Mouse (Mus musculus) megakaryocyte-erythroid progenitor cell, adult 5-6 weeks (primary cell): ENCODE measurements around the gene Asf1b. TPM values are rescaled to one million over a fixed set of nuclear protein-coding genes. Genes with fewer than 3 reads are reported as not detected.
"Not testable (repeated sequence)": the region's sequence is repeated elsewhere in the genome, so short reads cannot be mapped to it uniquely, and the experiment has no call there.

Experiments used
- ATAC-seq: replicated peaks from 2 replicates; pipeline ENCODE4 v1.8.0; 2016; ENCODE audit warnings: mild to moderate bottlenecking, inconsistent platforms; ENCODE audit not compliant: severe bottlenecking, poor library complexity, low FRiP score, low TSS enrichment
- total RNA-seq, 2 experiments: library from RNA; stranded (forward) in 1 of 2; stranded (reverse) in 1 of 2; fragments of 200-1000, 215-1000 nt in 1 of 2; fragments of >200 nt in 1 of 2; fragmentation: Nextera tagmentation in 1 of 2; gene quantifications; 2 replicates each; pipeline ENCODE4 v1.2.3; 2014 to 2017

Asf1b gene
- total RNA-seq, 2 experiments from 2014 or later, result 36.5 to 64.6 TPM

DNA sequence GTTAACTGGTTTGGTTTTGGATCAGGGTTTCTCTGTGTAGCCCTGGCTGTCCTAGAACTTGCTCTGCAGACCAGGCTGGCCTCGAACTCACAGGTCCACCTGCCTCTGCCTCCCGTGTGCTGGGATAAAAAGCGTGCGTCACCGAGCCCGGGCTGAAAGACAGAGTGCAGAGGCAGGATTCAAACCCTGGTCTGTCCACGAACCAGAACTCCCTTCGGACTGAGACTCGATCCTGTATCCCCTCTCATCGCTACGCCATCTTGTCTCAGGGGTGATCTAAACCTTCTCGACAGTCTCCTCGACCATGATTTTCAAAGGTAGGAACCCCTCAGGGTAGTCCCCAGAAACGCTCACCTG, 580 bp upstream of the Asf1b start:
- ATAC-seq, result no peak

DNA sequence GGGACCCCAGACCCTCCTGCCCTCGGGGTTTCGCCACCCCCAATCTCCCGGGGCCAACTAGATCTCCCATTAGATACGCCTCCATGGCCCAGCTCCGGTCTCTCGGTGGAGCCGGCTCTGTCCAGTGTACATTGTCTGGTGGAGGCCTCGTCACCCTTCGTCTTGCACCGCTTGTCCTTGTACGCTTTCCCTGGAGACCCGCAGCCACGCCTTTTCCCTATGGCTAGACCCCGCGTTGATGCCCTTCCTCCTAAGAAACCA, 581 bp downstream of the Asf1b start:
- ATAC-seq, result peak; percentile 21; the same call in 1 of the 2 replicates

DNA sequence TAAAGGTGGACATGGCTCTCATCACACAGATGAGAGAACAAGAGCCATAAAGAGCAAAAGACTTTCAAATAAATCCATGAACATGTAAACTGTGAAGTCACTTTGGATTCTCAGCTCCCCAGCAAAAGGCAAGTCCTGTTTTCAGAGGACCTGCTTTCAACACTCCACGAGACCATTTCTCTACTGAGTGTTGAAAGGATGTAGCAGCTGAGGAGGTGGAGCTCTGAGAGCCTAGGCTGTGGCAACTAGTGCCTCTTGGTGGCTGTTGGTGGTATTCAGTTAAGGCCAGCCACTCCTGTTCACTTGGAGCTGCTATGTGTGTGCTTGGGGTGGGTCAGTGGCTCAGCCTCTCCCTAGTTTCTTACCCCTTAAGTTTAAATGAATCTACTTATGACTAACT, 1.5 kb downstream of the Asf1b start:
- peak; percentile 62 for ATAC-seq

DNA sequence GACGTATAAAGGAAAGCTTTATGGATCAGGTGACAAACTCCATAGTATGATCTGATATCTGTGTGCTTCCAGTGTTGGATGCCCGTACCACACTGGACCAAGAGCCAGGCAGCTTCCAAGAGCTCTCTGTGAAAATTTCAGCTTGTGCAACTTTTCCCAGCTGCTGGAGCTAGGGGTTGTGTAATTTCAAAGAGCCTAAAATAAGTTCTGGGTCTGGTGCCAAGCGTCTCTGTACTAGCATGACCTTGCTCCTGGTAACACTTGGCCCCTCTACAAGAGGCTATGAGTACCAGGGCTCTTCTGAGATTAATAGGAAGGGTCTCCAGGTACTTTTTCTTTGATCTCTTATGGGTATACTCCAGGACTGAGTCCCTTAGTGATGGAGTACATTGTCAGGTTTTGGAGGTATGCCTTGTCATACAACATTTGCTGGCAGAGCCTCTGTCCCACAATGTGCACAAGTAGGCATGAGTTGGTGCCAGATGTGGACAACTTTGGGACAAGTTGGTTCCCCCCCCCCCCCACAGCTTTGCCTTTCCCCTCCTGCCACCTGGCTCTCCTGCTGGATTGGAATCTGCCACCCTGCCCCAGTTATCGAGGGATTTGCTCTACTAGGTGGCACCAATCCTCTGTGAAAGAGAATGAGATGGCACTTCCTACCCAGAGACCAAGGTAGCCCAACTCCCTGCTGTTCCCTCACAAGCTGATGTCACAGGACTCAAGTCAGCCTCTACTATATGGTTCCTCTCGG, 8.9 kb downstream of the Asf1b start:
- ATAC-seq, result no peak

DNA sequence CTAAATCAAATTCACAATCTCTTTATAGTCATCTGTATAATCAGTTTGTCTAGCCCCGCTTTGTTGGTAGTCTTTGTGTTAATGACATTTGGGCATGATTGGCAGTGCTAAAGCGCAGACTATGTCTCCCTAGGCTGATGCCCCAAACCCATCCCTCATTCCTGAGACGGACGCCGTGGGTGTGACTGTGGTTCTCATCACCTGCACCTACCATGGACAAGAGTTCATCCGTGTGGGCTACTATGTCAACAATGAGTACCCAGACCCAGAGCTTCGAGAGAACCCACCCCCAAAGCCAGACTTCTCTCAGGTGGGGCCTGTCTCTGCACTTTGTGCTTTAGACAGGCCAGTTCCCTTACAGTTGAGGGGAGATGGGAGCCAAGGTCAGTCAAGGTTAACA, 12.4 kb downstream of the Asf1b start:
- no peak for ATAC-seq

DNA sequence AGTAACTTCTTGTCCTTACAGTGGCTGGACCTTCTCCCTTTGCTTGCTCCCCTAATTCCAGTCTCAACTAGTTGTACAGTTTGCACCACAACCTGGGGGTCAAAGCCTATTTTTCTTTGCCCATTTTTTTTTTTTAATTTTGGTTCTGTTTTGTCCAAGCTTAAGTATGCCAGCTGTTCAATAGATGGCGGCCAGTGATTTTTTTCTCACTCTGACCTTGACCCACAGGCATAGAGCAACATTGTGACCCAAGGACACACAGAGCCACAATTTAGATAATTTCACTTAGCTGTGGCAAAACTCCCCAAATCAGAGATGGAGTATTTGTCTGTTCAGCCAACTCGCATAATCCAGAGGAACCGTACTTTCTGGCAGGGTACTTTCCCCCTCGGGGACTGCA, 15.8 kb downstream of the Asf1b start:
- no peak for ATAC-seq

DNA sequence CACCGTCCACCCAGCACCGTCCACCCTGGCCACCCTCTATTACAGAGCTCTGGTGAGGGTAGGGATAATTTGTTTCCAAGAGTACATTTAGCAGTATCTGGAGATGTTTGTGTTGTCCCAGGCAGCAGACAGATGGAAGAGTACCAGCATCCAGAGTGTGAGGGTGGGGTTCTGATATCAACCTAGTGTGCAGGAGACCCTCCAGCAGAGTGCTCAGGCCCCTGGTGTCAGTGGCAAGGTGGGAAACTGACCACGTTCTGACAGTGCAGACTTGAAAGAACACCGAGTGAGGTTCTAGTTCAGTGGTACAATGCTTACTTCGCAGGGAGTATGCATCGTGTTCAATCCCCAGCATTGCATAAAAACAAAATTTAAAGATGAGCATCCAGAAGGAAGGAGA, 16.4 kb downstream of the Asf1b start:
- ATAC-seq, result no peak

DNA sequence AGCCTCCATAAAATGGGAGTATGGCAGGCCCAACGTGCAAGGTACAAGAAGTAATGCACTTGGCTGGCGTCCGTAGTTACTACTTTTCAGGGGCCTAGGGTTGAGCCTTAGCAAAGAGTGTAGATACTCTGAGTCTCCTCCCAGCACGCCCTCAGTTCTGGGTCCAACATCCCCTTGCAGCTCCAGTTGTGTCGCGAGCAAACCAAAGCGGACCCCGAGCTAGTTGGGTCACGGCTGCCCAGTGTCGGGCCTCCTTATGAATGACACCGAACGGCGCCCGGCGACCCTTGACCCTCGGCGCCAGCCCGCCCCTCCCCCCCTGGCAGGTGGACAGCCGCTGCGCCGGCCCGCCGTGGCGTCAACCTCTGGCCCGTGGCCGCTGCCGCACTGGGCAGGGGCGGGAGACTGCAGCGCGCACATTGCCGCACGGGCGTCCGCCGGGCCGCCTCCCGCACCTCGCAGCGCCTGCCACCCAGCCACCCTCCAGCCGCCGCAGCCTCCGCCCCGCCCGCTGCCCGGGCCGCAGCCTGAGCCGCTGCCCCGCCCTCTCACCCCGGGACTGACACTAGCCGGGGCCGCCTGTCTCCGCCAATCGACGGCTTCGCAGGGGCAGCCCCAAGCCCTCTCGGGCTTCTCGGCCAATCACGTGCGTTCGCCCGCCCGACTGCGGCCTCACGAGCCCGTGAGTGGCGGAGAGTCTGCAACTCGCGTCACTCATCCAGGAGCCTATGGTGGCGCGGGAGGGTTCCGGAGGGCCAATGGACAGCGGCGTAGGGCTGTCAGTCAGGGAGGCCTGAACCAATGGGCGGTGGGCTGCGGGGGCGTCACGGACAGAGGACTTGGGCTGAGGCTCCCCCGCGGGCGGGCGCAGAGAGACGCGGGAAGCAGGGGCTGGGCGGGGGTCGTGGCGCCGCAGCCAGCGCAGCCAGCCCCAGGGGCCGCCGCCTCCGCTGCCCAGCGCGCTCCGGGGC, 17.1 kb downstream of the Asf1b start, which contains the start of gene Prkaca:
TSS of gene Prkaca (plus strand) at position 844 of the 971 bp plus-strand sequence.
- ATAC-seq, result peak; percentile 98

DNA sequence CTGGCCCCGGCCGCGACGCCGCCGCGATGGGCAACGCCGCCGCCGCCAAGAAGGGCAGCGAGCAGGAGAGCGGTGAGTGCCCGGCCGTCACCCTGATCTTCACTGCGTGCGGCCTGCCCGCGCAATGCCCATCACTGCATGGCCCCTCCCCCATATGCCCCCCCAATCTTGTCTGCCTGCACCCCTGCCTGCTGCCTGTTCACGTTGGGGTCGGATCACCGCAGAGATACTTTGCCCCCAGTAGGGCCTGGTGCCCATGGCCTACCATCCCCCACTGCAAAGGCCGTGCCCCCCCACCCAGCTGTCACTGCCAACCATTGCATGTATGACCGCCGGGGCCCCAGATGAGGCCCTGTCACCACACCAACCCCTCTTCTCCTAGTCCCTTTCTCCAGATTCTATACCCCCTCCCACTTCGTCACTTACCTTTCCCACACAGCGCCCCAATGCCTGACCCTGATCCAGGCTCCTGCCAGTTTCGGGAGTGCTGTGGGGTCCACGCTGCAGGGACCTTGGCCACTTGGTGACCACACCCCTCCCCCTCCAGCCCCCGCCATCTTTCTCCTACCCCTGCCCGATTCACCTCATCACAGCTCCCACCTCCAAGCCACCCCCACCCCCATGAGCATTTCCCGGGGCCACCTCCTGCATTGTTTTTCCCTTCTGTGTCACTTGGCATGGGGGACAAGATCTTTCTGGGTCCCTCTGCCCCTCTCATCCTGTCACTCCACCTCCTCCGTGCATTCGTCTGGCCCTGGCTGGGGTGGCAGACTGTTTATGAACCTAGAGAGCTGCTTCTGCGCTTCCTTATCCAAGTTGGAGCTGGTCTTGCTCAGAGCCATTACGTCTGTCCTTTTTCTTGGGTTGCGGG, 18.1 kb downstream of the Asf1b start:
- ATAC-seq, result no peak

DNA sequence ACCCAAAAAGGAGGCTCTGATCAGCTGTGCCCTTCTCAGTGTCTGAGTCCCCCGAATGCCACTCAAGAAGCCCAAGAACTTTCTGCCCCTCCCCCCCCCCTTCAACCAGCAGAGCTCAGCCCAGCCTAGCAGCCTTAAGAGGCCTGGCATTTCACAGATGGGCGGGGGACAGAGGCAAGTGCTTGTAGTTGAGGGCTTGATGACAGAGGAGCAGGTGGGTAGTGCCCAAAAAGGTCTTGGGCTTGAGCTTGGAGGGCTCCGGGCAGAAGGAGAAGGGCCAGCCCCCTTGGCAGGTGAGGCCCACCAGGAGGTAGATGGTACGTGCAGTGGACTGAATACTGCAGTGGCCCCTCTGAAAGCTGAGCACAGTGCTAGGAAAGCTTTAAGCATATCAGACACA, 19.2 kb downstream of the Asf1b start:
- no peak for ATAC-seq

DNA sequence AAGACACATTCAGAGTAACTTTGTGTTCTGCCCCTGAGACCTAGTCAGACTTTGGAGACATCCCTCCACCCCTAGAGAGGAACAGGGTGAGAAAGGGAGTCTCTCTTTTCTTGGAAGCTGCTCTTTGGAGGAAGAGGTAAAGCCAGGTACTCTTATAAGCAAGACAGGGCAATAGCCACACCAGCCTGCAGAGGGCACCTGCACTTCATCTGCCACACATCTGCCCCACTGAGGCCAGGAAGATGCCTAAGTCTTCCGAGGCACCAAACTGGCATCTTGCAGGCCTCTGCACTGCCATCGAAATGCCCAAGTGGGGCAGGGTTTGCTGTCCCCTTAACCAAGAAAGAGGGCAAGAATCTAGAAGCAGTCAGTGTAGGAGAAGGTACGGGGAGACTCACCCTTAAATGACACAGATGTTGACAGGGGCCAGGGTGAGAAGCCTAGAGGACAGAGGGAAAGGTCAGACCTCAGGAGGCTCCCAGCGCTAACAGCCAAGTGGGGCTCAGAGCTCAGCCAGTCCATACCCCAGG, 20.9 kb downstream of the Asf1b start:
- no peak for ATAC-seq

DNA sequence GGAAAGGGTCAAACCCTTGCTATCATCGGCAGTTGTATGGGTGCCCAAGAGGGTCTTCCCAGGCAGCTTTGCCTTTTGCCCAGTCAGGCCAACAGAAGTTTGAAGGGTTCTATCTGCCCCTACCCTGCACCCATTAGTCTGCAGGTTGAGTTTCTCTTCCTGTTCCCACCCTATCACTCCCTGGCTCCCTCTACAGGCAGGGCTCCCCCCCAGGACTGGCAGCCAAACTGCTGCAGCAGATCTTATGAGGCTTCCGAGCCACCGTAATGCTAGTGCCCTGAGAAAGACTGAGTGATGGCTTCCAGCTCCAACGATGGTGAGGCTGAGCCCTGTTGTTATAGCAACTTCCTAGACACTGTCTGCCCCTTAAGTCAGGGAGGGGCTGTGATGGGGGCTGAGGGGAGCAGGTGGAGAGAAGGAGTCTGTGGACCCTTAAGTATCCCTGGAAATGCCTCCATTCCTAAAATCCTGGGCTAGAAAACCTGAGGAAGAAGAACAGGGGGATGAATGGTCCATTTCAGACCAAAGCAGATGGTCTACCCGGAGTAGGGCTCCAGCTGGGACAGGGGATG, 21.6 kb downstream of the Asf1b start:
- ATAC-seq, result no peak

DNA sequence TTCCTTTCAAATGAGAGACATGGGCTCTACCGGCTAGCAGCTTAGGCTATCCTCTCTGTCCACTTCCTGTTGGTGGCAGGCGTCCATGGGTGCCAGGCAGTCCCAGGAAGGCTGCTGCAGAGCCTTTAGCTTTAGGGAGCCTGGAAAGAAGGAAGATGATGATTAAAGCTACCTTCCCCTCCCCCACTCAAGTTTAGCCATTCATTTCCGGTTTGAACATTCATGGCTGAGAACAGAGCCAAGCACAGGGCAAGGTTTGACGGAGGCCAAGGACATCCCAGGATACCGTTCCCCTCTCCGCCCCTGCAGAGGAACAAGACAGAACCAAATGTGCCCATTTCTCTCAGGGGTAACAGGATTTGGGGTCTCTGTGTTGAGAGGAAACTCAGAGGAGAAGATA, 22.3 kb downstream of the Asf1b start:
- ATAC-seq, result no peak

DNA sequence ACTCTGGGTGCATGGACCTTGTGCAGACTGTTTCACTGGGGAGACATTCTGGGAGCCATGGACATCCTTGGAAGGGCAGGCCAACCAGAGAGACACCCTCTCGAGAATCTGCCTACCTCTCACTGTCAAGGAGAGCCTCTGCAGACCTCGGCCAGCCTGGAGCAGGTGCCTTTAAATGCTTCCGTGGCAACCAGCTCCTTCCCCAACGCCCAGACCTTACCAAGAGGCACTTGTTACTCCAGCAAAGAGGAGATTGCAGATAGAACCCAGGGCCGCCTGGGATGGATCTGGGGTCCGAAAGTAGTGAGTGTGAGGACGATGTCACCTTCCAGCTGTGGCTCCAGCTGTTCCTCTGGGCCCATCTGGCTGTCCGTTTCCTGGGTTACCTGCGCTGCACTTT, 22.9 kb downstream of the Asf1b start:
- no peak for ATAC-seq

DNA sequence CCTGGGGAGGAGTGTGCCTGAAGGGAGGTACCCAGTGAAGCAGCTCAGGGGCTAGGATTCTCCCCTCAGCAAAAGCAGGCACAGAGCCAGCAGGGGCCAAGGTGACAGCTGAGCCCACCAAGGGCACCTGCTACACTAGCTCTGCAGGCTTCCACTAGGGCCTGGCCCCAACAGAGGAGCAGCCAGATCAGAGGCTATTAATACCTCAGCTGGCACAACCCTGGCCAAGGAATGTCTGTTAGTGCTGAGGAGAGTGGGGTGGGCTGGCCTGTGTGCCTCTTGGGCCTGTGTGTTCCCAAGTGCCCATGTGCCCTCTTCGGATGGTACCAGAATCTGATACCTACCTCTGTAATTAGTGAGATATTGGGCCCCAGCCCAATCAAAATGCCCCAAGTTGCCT, 24.9 kb downstream of the Asf1b start:
- ATAC-seq, result no peak

DNA sequence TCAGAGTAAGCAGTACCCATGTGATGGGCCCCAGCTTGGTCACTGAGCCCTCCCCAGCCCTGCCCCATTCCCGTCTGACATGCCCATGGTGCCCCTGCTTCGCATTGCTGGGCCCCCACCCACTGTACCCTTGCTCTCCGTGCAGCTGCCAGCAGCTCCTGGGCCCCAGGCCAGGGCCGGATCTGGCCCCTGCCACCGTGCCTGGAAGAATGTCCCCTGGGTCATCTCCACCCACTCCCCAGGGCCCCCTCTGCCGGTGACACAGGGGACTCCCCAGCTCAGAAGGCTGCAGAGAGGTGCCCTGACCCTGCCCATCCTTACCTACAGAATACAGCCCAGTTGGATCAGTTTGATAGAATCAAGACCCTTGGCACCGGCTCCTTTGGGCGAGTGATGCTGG, 25.5 kb downstream of the Asf1b start:
- ATAC-seq, result no peak

DNA sequence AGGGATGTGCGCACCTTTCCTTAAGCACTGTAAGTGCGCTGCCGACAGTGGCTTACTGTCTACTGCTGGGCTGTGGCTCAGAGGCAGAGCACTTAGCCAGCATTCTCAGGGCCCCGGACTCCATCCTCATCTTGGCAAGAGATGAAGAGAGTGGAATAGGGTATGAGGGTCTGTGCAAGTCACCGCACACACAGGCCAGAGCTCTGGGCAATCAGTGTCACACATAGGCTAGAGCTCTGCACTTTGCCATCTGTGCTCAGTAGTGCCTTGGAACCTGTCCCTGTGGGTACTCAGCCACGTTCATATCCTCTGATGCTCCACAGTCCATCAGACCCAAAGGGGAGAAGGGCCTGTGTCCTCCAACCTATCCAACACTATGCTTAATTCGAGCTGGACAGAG, 26.2 kb downstream of the Asf1b start:
- no peak for ATAC-seq

DNA sequence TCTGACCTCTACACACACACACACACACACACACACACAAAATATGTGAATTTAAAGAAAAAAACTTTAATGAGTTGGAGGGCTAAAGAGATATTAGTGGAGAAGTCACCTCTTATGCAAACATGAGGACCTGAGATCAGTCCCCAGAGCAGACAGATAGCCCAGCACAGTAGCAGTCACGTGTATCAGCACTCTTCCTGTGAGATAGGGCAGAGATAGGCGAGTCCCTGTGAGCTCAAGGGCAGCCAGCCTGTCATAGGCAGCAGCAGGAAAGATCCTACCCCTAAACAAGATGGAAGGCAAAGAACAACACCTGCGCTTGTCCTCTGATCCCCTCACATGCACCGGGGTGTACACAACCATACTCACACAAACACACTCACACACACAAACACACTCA, 27.1 kb downstream of the Asf1b start:
- ATAC-seq, result peak; percentile 72

DNA sequence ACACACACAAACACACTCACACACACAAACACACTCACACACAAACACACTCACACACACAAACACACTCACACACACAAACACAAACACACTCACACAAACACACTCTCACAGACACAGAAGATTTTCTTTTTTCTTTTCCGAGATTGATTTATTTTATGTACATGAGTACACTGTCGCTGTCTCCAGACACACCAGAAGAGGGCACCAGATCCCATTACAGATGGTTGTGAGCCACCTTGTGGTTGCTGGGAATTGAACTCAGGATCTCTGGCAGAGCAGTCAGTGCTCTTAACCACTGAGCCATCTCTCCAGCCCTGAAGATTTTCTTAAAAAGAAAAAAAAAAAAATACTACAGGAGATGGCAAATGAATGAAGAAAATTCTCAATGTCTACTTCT, 27.9 kb downstream of the Asf1b start:
- not testable (repeated sequence) for ATAC-seq
